Mouse (Mus musculus) cerebellum, adult 2 months (tissue): ENCODE data around the gene Gpbar1.

ENCODE experiments used
- CTCF ChIP-seq: fragments of 200-500 bp; IDR thresholded peaks from 2 replicates; pipeline ENCODE4 v1.5.1; 2011; ENCODE audit warnings: low read depth, mild to moderate bottlenecking, control low read depth, low read length, moderate library complexity, borderline replicate concordance; ENCODE audit not compliant: insufficient read depth
- POLR2A ChIP-seq: fragments of 200-500 bp; IDR thresholded peaks from 2 replicates; pipeline ENCODE4 v1.6.1; 2011; ENCODE audit warnings: low read length, control low read depth, borderline replicate concordance; ENCODE audit not compliant: insufficient read depth

DNA sequence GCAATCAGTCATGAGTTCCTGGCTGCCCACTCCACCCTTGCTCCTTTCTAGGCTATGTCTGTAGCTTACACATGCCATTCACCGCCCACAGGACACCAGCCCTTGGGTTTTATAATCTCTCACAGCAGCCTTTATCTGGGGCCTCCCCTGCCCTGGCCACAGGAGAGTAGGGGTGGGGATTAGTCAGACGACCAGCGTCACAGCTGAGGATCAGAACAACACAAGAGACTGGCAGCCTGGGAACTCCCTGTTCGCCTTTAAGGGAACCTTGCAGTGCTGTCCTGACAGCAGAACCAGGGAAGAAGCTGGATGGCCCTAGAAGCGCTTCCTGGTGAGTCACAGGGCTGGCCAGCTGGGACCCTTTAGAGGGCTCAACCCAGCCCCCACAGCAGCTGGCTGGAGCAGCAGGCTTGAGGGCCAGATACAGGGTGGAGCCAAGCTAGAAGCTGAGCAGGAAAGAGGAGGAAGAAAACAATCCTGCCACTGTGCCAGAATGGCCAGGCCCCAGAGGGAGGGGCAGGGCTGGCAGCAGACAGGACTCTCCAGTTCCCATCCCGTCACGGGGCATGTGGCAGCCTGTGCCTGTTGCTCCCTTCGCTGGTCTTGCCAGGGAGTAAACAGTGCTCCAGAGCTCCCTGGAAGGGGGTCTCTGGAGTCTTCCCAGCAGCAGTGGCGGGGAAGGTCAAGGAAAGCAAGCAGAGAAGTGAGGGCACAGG, 17.3 kb downstream of the Gpbar1 start:
- TF ChIP-seq CTCF (no peak), POLR2A (no peak)
